Mouse (Mus musculus) large intestine, adult 2 months (tissue): ENCODE measurements around the gene L1cam. TPM values are rescaled to one million over a fixed set of nuclear protein-coding genes. Genes with fewer than 3 reads are reported as not detected.

ENCODE experiments used
- DNase-seq: peaks from one replicate; pipeline ENCODE4 v3.0.0-alpha.2; 2012; ENCODE audit warnings: low read depth, low spot score
- WGBS: fragments of 180-500 bp; shearing (Covaris S2); methylation state at CpG from one replicate; pipeline ENCODE4 v1.1.7; 2018; 5-methylcytosine and 5-hydroxymethylcytosine counted together
- polyA plus RNA-seq: library from polyadenylated mRNA; depleted of rRNA; stranded (reverse); fragments of >200 nt; gene quantifications from 2 replicates; pipeline ENCODE4 v1.2.3, GENCODE M21; 2012

L1cam gene
- polyA plus RNA-seq, 1 experiment = 22.3 TPM

DNA sequence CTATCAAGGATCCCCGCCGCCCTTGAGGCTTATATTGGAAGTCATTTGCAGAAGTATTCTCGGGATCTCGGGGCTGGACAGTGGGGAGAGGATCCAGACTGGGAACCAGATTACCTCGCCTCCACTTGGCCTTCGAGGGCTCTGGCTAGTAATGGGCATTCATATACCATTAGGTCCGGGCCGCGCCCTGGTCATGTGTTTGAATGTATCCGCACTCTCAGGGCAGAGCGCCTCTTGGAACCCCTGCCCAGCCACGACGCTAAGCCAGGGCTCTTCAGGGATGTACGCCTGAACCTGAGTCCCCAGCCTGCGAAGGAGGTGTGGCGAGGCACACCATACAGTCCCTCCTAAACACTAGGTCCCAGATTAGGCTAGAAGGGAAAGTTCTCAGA is 14.9 kb downstream of the L1cam start:
- 23% methylated on average over 16 of the region's 16 CpGs for WGBS
- no peak for DNase-seq

DNA sequence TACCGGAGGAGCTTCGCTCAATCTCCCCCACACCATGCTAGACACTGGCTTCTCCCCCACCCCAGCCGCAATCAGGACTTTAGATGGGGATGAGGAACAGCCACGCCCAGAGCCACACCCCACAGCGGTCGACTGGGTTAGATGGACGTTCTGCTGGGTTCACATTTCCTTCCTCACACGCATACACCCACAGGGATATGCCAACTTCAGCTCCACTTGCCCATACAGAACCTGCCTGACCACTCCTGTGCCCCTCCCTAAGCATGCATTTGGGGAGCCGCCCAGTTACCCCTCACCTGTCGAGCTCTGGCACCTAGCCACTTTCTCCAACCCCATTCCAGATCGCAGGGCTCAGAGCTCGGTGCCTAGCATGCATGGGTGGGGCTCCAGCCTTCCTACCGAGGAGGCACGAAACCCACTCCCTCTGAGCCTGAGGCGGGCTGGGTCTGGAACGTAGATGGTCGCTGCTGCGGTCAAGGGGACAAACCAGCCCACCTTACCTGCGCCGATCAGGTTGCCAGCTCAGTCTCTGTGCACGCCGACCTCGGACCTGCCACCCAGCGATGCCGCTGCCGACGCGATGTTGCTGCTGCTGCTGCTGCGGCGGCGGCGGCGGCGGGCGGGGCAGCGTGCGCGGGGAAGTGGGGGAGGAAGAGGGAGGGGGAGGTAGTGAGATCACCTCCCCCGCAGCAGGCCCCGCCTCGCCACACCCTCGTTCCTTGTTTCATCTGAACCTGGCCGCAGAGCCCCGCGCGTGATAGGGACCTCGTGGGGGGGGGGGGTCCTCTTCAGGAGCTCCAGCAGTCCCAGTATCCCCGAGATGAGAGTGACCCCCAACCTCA is 15.5 kb downstream of the L1cam start:
- WGBS = 12% methylated on average over 37 of the region's 48 CpGs
- DNase-seq = peak; percentile 24

GRCm38 (mm10) chrX:73877014-73877413 is 18.9 kb downstream of the L1cam start:
- WGBS = 42% methylated on average over 1 of the region's 1 CpGs

DNA sequence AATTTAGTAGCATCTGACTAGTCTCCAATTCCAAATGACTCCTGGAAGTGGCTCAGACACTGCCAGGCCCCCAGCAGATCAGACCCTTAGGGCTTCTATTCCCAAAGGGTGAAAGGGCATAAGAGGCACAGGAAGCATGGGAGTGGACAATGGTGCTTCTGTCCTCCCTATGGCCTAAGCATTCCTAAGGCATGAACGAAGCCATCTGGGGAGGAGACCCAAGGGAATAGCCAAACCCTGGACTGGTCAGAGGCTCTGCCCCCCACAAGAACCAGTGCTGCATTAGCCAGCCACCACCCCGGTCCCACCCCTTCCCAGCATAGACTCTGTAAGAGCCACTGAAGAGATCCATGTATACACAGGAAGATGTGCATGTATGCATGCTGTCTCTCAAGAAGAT is 20.0 kb downstream of the L1cam start:
- 68% methylated on average over 2 of the region's 2 CpGs for WGBS
- DNase-seq = no peak

More at GRCm38 (mm10) chrX:73877014-73877413, 18.9 kb downstream of the L1cam start:
- DNase-seq = peak; percentile 40

GRCm38 (mm10) chrX:73871956-73872355 is 23.9 kb downstream of the L1cam start:
- no peak for DNase-seq
- WGBS = 90% methylated on average over 1 of the region's 1 CpGs

- no peak for DNase-seq
These were observed 24.4 kb downstream of the L1cam start for GRCm38 (mm10) chrX:73871474-73871873.

- DNase-seq = no peak
- WGBS = 31% methylated on average over 5 of the region's 5 CpGs
These were observed 26.6 kb downstream of the L1cam start for GRCm38 (mm10) chrX:73869334-73869733.

GRCm38 (mm10) chrX:73867852-73868251 is 28.1 kb downstream of the L1cam start:
- no peak for DNase-seq
- WGBS = 77% methylated on average over 1 of the region's 1 CpGs

- DNase-seq = no peak
- 78% methylated on average over 3 of the region's 3 CpGs for WGBS
These were observed 28.6 kb downstream of the L1cam start for GRCm38 (mm10) chrX:73867256-73867655.

- 64% methylated on average over 3 of the region's 3 CpGs for WGBS
- no peak for DNase-seq
These were observed 31.2 kb downstream of the L1cam start for GRCm38 (mm10) chrX:73864692-73865091.

DNA sequence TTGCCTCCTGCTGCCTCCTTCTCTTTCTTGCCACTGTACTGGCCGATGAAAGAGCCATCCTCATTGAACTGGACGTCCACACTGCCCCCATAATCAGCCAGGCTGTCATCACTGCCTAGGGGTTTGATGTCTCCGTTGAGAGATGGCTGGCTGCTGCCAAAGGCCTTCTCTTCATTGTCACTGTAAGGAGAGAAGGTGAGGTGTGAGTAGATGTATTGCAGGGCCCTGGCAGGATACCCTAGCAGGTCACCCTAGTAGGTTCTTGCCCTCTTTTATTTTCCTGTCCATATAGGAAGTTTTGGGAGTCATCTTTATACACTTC is 40.9 kb downstream of the L1cam start:
- WGBS = 74% methylated on average over 3 of the region's 3 CpGs
- no peak for DNase-seq

DNA sequence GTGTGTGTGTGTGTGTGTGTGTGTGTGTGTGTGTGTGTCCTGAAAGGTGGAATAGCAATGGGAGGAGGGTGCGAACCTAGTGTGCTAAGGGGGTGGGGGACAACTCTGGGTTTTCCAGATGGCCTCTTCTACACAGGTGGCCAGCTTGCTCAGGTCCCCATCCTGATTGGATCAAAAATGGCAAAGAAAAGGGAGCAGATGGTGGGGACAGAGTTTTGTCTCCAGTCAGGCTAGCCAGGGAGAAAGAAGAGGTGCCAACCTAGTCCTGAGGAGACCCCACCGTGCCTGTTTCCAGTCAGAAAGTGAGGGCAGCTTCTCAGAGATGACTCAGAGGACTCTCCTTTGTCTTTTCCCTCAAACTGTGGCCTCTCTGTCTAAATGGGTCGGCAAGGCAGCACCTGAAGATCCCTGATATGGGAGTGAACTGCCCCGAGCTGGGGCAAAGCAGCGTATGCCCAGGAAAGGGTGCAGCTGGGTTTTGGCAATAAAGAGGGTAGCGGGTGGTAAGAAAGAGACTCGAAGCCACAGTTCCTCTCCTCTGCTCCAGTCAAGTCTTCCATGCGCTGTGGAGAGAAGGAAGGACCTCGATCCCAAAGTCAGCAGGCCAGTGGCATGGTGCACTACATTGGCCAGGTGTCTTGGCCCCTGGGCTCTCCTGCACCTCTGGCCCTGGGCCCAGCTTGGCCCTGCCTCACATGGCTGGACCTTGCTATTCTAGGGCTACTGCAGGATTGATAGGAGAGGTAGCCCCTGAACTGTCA is 41.4 kb downstream of the L1cam start:
- 83% methylated on average over 9 of the region's 9 CpGs for WGBS
- DNase-seq = no peak

- WGBS = 85% methylated on average over 3 of the region's 3 CpGs
- no peak for DNase-seq
These were observed 59.2 kb downstream of the L1cam start for GRCm38 (mm10) chrX:73836691-73837090.

GRCm38 (mm10) chrX:73835731-73836130 is 60.2 kb downstream of the L1cam start:
- no peak for DNase-seq
- 100% methylated on average over 1 of the region's 1 CpGs for WGBS

- DNase-seq = no peak
- WGBS = 12% methylated on average over 81 of the region's 84 CpGs
These were observed 71.4 kb downstream of the L1cam start, which contains the start of gene Pdzd4 for GRCm38 (mm10) chrX:73824185-73825151. Gene Pdzd4, minus strand, starts transcription at chrX:73824969.

- 27% methylated on average over 17 of the region's 17 CpGs for WGBS
These were observed 72.2 kb downstream of the L1cam start for GRCm38 (mm10) chrX:73823747-73824146.

GRCm38 (mm10) chrX:73816596-73817314 is 79.2 kb downstream of the L1cam start:
- WGBS = 65% methylated on average over 3 of the region's 3 CpGs
- DNase-seq = no peak

More at GRCm38 (mm10) chrX:73823747-73824146, 72.2 kb downstream of the L1cam start:
- no peak for DNase-seq

GRCm38 (mm10) chrX:73815072-73815471 is 80.8 kb downstream of the L1cam start:
- no peak for DNase-seq
- WGBS = 17% methylated on average over 14 of the region's 14 CpGs

DNA sequence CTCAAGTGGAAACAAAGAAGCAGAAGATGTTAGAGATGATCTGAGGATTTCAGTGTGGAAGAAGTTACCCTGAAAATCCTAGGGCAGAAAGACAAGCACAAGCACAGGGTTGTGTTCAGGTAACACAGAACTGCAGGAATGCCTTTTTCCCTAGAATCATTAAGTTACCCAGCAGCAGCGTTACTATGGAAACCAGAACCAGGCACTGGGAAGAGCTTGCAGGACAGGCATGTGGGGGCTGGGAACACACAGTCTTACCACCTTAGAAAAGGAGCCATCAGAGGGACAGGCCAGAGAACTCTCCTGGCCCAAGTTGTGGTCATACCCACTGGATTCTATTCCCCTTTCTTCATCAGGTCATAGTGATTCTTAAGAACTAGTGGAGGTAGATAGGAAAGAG is 90.1 kb downstream of the L1cam start:
- WGBS = 41% methylated on average over 1 of the region's 1 CpGs

More for the DNA sequence above, 90.1 kb downstream of the L1cam start:
- no peak for DNase-seq
